Mouse (Mus musculus): Measurements from ENCODE around the gene Zfp184. TPM values are rescaled to one million over a fixed set of nuclear protein-coding genes. Genes with fewer than 3 reads are reported as not detected.
"Not testable (repeated sequence)": the region's sequence is repeated elsewhere in the genome, so short reads cannot be mapped to it uniquely, and the experiment has no call there.

Gene Zfp184
- polyA plus RNA-seq (2016; fragmentation: Nextera tagmentation; extraction: Ambion mirVana): 7.4 and 9.1 TPM in 2 replicates

DNA sequence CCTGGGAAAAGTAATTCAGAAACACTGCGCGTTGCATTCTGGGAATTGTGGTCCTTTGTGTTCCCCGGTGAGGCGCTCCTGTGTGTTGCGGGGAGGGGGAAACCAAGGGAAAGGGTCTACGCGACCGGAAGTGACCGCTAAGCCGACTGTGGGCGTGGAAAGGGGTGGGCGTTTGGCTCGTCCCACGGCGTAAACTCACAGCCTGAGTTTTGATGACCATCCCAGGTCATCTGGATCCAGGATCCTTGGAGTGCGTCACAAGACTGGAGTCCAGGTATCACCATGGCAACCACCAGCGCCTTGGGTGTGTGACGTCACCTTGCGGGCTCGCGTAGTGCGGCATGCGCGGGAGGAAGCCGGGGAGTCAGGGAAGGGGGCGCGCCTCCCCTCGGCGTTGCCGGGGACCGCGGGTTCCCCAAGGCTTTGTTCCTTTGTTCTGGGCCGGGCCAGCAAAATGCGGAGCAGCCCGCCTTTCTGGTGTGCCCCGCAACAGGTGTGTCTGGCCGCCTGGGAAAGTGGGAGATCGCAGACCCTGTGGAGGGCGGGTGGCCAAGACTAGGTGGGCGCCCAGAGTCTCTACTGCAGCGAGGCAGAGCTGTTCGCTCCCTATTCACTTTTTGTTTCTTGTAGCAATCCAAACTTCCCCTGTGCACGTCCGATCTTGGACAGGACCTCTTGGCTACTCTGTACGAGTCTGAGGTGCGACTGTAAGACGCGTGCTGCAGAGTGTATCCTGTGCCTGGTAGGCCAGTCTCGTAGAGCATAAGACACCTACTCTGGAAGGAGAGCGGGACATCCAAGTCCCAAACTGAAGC is at the start of gene Zfp184:
Gene Zfp184, plus strand, starts transcription at position 169 of the 815 bp plus-strand sequence.
- H3K4me1 ChIP-seq: 0 out of 2 replicates have a peak, but pooled peaks cover 3% of the 10 kb centered on the region
- peak within 1 kb of the TSS; percentile 78 for H3K4me3 ChIP-seq
- H3K9me3 ChIP-seq: no peaks in the 10 kb centered on the region
- peak; percentile 97 for DNase-seq (ENCODE audit: low spot score)
- peak within 1 kb of the TSS; percentile 91 for H3K27ac ChIP-seq
- no peaks in the 10 kb centered on the region for H3K27me3 ChIP-seq (ENCODE audit: insufficient read depth, poor library complexity, severe bottlenecking)
- WGBS: under 1% methylated on average over 50 of the region's 50 CpGs
- H3K36me3 ChIP-seq: peaks cover 19% of the 10 kb centered on the region

- peak; percentile 91 for DNase-seq (ENCODE audit: low spot score)
- Histone ChIP-seq H3K27me3 (ENCODE audit: insufficient read depth, poor library complexity, severe bottlenecking) (no peaks in the 10 kb centered on the region), H3K9me3 (no peaks in the 10 kb centered on the region), H3K27ac (peak overlapping the region; percentile 62; the same call in 1 of the 2 replicates), H3K4me1 (0 out of 2 replicates have a peak, but pooled peaks cover 7% of the 10 kb centered on the region), H3K36me3 (no peaks in the 10 kb centered on the region), H3K4me3 (peak overlapping the region; percentile 68)
- 7% methylated on average over 24 of the region's 24 CpGs for WGBS
These were observed 48.2 kb upstream of the Zfp184 start for GRCm38 (mm10) chr13:21896549-21897244.

DNA sequence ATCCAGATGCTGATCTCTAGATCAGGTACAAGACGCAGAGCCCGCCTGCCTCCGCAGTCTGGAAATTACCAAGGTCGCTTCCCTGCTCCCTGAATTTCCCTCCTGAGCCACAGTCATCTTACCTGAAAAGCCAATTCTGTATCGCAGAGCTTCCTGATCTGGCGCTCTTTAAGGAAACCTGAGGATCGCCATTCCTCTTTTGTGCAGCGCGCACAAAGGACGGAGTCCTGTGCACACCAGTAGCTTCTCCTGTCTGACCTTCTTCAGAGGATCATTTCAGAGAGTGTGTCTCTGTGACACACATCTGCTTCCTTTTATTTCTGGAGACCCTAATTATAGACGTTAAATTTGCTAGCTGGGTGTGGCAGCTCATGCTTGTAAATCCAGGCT is 47.7 kb upstream of the Zfp184 start:
- Histone ChIP-seq H3K27me3 (ENCODE audit: insufficient read depth, poor library complexity, severe bottlenecking) (no peaks in the 10 kb centered on the region), H3K9me3 (no peaks in the 10 kb centered on the region), H3K36me3 (no peaks in the 10 kb centered on the region), H3K4me1 (0 out of 2 replicates have a peak, but pooled peaks cover 7% of the 10 kb centered on the region), H3K4me3 (peak overlapping the region; percentile 68), H3K27ac (peak overlapping the region; percentile 62; the same call in 1 of the 2 replicates)
- 2% methylated on average over 11 of the region's 11 CpGs for WGBS
- no peak for DNase-seq (ENCODE audit: low spot score)

DNA sequence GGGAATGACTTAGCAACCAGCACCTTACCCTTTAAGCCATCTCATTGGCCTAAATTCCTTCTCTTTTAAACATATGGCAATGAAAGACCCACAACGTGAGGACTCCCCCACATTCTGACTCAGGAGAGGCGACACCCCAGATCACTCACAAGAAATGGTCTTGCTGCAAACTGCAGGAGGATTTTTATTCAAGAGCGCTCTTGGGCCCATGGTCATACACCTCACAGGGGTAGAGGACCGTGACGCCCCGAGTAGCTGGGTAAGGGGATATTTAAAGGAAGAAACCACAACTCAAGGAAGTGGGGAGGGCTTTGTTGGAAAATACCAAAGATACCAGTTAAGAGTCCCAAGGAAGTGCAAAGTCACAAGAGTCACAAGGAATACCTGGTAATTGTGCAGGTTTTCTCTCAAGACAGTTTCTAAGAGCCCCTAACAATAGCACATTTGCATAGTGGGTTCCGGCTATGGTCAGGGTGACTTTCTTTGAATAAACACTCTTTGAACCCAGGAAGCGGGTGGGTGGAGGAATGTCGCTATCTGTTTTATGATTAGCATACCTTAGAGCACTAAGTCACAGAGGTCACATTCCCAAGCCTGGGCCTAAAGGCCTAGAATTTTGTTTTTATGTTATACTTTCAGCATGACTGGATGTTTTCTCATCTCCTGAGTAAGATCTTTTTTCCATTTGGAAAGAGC is 43.9 kb upstream of the Zfp184 start:
- H3K4me1 ChIP-seq; H3K27ac ChIP-seq; H3K36me3 ChIP-seq; H3K27me3 ChIP-seq (ENCODE audit: insufficient read depth, poor library complexity, severe bottlenecking); H3K9me3 ChIP-seq; H3K4me3 ChIP-seq; DNase-seq (ENCODE audit: low spot score): not testable (repeated sequence)
- 80% methylated on average over 9 of the region's 9 CpGs for WGBS

DNA sequence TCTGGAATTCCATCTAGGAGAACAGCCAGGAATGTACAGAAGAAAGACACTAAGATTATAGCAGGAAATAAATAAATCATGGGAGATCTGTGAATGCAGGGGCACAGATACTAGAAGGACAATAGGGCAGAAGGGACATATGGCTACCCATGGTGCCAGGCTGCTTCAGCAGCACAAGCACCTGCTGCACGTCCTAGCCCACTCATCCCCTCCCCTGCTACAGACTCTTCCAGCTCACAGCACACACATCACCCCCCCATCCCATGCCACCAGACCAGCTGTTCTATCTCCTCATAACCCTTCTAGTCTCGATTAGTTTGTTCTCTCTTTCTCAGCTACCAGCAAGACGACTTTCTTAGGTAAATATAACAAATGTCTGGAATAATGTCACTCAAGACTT is 41.4 kb upstream of the Zfp184 start:
- Histone ChIP-seq H3K4me3 (no peak overlapping the region), H3K27me3 (ENCODE audit: insufficient read depth, poor library complexity, severe bottlenecking) (no peaks in the 10 kb centered on the region), H3K4me1 (no peaks in the 10 kb centered on the region), H3K27ac (no peak overlapping the region), H3K9me3 (no peaks in the 10 kb centered on the region), H3K36me3 (no peaks in the 10 kb centered on the region)
- WGBS: 56% methylated on average over 3 of the region's 3 CpGs
- no peak for DNase-seq (ENCODE audit: low spot score)

GRCm38 (mm10) chr13:21904090-21904489 is 40.8 kb upstream of the Zfp184 start:
- not testable (repeated sequence) for H3K27ac ChIP-seq; H3K27me3 ChIP-seq (ENCODE audit: insufficient read depth, poor library complexity, severe bottlenecking); DNase-seq (ENCODE audit: low spot score); H3K9me3 ChIP-seq; H3K4me1 ChIP-seq; H3K36me3 ChIP-seq; H3K4me3 ChIP-seq
- WGBS: 74% methylated on average over 4 of the region's 4 CpGs

- no peaks in the 10 kb centered on the region; the same call in 1 of the 2 replicates for H3K4me1 ChIP-seq
- H3K4me3 ChIP-seq: peak overlapping the region; percentile 61
These were observed 38.6 kb upstream of the Zfp184 start for GRCm38 (mm10) chr13:21906301-21906700.

DNA sequence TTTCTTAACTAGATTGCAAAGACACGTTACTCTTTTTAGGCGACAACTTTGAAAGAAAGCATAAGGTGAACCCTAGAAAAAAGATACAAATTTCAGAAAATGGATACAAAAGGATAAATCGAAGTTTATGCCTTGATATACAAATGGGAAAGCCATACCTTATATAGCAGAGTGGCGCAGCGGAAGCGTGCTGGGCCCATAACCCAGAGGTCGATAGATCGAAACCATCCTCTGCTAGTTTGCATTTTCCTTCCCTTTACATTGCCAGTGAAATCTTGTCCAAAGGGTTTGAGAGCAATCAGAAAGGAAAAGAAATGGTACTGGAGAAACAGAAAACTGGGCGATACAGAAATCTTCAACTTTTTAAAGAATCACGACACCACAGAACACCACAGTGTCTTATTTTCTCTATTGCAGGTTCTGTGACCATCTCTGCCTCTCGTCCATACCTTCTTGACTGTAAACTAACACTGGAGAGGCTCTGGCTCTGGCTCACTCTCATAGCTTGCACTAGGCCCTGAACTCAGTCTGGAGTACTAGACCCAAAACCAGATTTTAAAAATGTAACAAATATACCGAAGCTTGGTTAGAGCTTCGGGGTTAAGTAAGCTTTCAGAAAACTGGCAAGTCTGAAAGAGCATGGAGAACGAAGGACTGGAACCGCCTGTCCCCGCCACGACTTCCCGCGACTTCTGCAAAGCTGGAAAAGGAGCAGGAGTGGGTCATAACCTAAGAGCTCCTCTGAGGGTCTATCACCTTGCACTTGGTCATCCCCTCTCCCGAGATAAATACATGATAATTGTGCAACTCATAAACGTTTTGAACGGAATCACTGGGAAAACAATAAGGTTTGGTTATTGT is 37.7 kb upstream of the Zfp184 start:
- no peaks in the 10 kb centered on the region; the same call in 1 of the 2 replicates for H3K4me1 ChIP-seq
- WGBS: 2% methylated on average over 22 of the region's 22 CpGs
- peak overlapping the region; percentile 62 for H3K27ac ChIP-seq
- H3K9me3 ChIP-seq: no peaks in the 10 kb centered on the region
- H3K4me3 ChIP-seq: peak overlapping the region; percentile 61
- no peaks in the 10 kb centered on the region for H3K27me3 ChIP-seq (ENCODE audit: insufficient read depth, poor library complexity, severe bottlenecking)
- DNase-seq (ENCODE audit: low spot score): peak; percentile 77
- H3K36me3 ChIP-seq: no peaks in the 10 kb centered on the region

More at GRCm38 (mm10) chr13:21906301-21906700, 38.6 kb upstream of the Zfp184 start:
- no peaks in the 10 kb centered on the region for H3K9me3 ChIP-seq
- H3K27ac ChIP-seq: no peak overlapping the region
- H3K27me3 ChIP-seq (ENCODE audit: insufficient read depth, poor library complexity, severe bottlenecking): no peaks in the 10 kb centered on the region
- no peak for DNase-seq (ENCODE audit: low spot score)
- 29% methylated on average over 7 of the region's 7 CpGs for WGBS
- H3K36me3 ChIP-seq: no peaks in the 10 kb centered on the region

DNA sequence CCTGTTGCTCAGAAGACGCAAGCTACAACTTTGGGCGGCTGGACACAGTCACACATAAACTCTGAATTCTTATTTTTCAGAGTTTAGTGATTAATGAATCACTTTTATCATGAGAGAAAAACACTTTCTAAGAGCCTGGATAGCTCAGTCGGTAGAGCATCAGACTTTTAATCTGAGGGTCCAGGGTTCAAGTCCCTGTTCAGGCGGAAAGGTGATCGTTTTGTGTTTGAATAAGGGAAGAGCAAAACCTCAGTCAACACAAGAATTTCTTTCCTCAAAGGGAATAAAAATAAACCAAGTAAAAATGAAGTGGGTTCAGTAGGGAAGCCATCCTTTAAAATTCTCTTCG is 37.1 kb upstream of the Zfp184 start:
- H3K27me3 ChIP-seq (ENCODE audit: insufficient read depth, poor library complexity, severe bottlenecking); H3K27ac ChIP-seq; H3K4me1 ChIP-seq; DNase-seq (ENCODE audit: low spot score); H3K36me3 ChIP-seq; H3K9me3 ChIP-seq: not testable (repeated sequence)
- WGBS: 4% methylated on average over 6 of the region's 6 CpGs
- peak overlapping the region; percentile 61 for H3K4me3 ChIP-seq

DNA sequence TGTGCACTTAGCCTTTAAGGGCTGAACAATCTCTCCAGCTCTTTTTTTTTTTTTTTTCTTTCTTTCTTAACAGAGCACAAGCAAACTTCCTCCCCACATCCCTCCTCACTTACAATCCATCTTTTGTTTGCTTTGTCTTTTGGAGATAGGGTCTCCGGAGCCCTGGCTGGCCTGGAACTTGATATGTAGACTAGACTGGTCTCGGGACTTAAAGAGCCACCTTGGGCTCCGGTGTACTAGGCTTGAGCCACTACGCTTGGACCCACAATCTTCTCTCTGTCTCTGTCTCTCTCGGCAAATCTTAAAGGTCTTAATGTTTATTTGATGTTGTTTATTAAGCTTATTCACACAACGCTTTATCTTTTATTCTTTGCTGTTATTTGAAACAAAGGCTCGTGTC is 34.2 kb upstream of the Zfp184 start:
- Histone ChIP-seq H3K4me1 (peaks cover 8% of the 10 kb centered on the region; the same call in 1 of the 2 replicates), H3K27me3 (ENCODE audit: insufficient read depth, poor library complexity, severe bottlenecking) (no peaks in the 10 kb centered on the region), H3K4me3 (peak overlapping the region; percentile 58), H3K9me3 (no peaks in the 10 kb centered on the region), H3K27ac (peak overlapping the region; percentile 73), H3K36me3 (no peaks in the 10 kb centered on the region)
- WGBS: 3% methylated on average over 7 of the region's 7 CpGs
- DNase-seq (ENCODE audit: low spot score): no peak

GRCm38 (mm10) chr13:21911147-21911546 is 33.7 kb upstream of the Zfp184 start:
- DNase-seq (ENCODE audit: low spot score): no peak
- H3K27me3 ChIP-seq (ENCODE audit: insufficient read depth, poor library complexity, severe bottlenecking): no peaks in the 10 kb centered on the region
- H3K36me3 ChIP-seq: no peaks in the 10 kb centered on the region
- 2% methylated on average over 17 of the region's 17 CpGs for WGBS
- no peaks in the 10 kb centered on the region for H3K9me3 ChIP-seq
- peak overlapping the region; percentile 73 for H3K27ac ChIP-seq
- peaks cover 8% of the 10 kb centered on the region; the same call in 1 of the 2 replicates for H3K4me1 ChIP-seq
- H3K4me3 ChIP-seq: peak overlapping the region; percentile 58

DNA sequence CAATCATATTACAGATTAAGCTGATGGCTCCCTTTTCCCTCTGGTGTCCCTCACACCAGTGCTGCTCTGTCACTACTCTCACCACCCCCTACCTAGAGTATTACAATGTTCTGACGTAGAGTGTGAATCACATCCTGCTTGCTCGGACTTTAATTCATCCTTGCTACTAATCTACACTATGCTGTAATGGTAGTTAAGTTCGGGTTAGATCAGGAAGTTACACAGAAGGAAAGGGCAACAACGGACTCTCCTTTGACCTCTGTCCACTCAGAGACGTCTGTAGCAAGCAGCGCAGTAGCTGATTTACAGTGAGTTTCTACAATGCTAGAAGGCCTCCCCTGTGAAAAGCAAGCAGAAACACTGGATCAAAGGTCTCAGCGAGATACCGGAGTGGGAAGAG is 31.0 kb upstream of the Zfp184 start:
- DNase-seq (ENCODE audit: low spot score): peak; percentile 68
- Histone ChIP-seq H3K36me3 (no peaks in the 10 kb centered on the region), H3K27me3 (ENCODE audit: insufficient read depth, poor library complexity, severe bottlenecking) (no peaks in the 10 kb centered on the region), H3K4me3 (peak overlapping the region; percentile 60), H3K27ac (peak overlapping the region; percentile 73), H3K4me1 (peaks cover 8% of the 10 kb centered on the region; the same call in 1 of the 2 replicates), H3K9me3 (no peaks in the 10 kb centered on the region)
- WGBS: 2% methylated on average over 8 of the region's 8 CpGs
